Mouse (Mus musculus) left cerebral cortex, postnatal 36 days (tissue): ENCODE measurements around the gene Uba5. TPM values are rescaled to one million over a fixed set of nuclear protein-coding genes. Genes with fewer than 3 reads are reported as not detected.

Source experiments
- DNase-seq, 2 experiments: peaks; one replicate each; pipeline ENCODE4 v3.0.0; 2021 to 2022; ENCODE audit warnings: low spot score in 2 of 2, mixed read lengths in 1 of 2
- intact Hi-C: fragments of 180-260 bp; cut with DNase I; formaldehyde crosslinking; loops from one replicate; pipeline ENCODE4 v1.15.1; 2025
- total RNA-seq, 2 experiments: library from RNA; stranded (reverse); gene quantifications; 2 replicates each; pipeline ENCODE4 v1.2.3; 2021

Uba5 gene
- total RNA-seq, 2 experiments from 2014 or later: 38.9 to 45.4 TPM

DNA sequence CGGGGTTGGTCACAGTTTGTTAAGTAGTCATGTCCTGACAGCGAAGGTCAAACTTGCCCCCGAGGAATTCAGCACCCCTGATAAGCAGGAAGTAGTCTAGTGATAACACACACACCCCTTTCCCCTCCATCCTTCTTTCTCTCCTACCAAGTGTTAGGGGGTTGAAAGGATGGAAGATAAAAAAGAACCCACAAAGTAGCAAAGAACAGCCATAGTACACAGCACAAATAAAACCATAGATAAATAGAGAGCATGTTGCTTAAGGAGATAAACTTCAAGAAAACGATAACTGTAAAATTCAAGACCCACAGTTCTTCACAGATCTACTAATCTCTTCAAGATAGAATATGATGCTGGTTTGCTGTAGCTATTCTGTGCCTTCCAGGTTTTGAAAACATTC, 7.3 kb upstream of the Uba5 start:
- intact Hi-C loops: loop anchor here (10.0 kb wide), 1 partner anchor 115 kb away; no protein-coding TSS in a partner anchor
- no peak for DNase-seq

DNA sequence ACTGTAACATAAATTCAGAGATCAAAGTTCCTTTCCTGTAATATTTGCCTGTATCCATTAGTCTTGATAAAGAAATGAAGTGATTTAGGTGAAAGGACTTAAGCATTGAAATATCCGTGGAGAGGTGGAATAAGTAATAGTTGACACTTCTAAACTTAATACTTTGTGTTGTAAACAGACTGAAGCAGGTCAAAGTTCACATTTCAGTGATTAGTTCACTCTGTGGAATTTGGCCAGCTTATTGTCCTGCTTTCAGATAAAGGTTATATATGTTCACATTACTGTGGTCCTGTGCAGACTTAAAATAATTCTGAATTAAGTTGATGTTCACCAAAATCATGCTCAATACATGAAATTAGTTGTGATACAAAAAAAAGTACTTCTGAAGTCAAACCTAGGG, 1.6 kb upstream of the Uba5 start:
- intact Hi-C loops: no loop called here
- DNase-seq: no peak

GRCm38 (mm10) chr9:104063244-104063961, 469 bp upstream of the Uba5 start, which contains the start of gene Acad11:
Acad11 (plus strand) TSS chr9:104063377.
- DNase-seq: peak; percentile 88 to 92
- intact Hi-C loops: no loop called here

GRCm38 (mm10) chr9:104051028-104051427, 11.9 kb downstream of the Uba5 start:
- intact Hi-C loops: no loop called here

DNA sequence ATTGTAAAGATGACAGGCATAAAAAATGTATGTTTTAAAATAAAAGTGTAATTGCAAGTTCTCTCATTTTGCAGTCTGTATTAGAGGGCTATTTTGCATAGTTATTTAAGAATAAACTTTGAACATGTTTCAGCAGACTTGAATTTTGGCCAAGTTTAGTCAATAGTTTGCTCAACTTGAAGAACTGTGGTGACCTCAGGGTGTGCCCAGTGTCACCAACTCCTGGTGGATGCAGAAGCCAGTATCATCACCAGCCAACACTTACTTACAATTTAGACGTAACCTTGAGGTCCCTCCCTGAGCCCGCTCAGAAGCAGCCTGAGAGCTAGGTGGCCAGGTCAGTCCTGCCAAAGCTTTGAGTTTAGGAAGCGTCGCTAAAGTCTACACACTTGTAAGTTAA, 19.3 kb downstream of the Uba5 start:
- no peak for DNase-seq
- intact Hi-C loops: no loop called here

More at GRCm38 (mm10) chr9:104051028-104051427, 11.9 kb downstream of the Uba5 start:
- no peak for DNase-seq

- intact Hi-C loops: no loop called here
- DNase-seq: no peak
These were observed 22.6 kb downstream of the Uba5 start, which contains the start of gene Gm28305 for GRCm38 (mm10) chr9:104040362-104040761. Gm28305 (plus strand) TSS chr9:104040662.

DNA sequence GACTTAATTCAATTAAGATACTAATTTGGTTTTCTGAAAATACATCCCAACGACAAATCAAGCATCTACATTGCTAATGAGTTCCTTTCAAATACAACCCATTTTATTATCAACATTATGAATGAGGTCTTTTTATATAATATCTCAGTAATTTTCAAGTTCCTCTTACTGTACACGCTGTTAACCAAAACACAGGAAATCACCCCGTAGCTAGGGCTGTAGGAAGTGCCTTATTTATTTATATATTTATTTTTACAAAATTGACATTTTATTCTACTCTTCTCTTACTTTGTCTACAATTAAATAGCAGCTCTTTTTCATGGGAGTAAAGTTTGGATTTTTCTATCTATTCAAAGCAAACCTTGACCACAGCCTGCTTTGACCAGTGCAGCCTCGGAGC, 23.2 kb downstream of the Uba5 start:
- no peak for DNase-seq
- intact Hi-C loops: no loop called here

GRCm38 (mm10) chr9:104039031-104039695, 23.8 kb downstream of the Uba5 start:
- intact Hi-C loops: no loop called here
- no peak for DNase-seq

DNA sequence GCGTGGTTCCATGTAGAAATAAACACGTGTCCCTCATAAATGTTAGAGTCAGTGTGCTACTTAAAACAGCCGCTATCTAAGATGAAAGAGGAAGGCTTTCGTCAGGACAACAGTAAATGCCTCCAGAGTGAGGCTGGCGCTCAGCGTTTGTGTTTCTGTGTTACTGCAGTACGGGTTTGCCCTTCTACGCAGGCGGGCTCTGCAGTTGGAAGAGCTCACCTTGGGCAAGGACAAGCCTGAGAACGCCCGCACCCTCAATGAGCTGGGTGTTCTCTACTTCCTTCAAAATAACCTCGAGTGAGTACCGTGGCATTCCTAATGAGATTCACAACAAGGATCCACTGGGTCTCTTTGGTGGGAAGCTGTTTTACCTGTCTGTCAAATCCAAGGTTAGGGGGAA, 24.7 kb downstream of the Uba5 start:
- intact Hi-C loops: no loop called here
- no peak for DNase-seq

DNA sequence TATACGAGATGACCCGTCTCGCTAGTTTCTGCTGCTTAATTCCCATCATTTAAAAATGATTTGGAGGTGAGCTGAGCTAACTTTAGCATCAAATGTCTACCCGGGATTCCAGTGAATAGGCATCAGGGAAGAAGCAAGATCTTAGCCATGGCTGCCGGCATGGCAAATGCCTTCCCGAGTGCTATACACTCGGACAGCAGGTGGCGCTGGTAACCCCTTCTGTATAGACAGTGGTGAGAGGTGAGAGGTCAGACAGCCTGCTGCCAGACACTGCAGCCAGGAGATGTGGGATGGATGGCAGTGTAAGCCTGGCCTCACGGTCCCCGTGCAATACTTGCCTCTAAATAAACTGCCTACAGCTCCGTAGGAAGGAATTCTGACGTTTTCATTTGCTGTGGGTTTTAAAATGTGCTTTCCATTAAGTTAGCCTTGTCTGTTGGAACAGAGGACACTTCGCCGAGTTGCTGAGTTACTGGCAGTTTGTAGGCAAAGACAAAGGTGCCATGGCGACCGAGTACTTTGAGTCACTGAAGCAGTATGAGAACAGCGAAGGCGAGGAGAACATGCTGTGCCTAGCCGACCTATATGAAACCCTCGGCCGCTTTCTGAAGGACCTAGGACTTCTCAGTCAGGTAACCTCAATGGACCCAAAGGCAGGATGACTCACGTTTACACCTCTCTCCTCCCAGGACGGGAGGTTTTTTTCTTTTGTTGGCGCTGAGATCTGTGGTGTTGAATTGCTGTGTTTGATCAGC, 27.5 kb downstream of the Uba5 start:
- DNase-seq: peak; percentile 56 to 67
- intact Hi-C loops: no loop called here

GRCm38 (mm10) chr9:104034718-104035117, 28.2 kb downstream of the Uba5 start:
- DNase-seq: no peak
- intact Hi-C loops: no loop called here

DNA sequence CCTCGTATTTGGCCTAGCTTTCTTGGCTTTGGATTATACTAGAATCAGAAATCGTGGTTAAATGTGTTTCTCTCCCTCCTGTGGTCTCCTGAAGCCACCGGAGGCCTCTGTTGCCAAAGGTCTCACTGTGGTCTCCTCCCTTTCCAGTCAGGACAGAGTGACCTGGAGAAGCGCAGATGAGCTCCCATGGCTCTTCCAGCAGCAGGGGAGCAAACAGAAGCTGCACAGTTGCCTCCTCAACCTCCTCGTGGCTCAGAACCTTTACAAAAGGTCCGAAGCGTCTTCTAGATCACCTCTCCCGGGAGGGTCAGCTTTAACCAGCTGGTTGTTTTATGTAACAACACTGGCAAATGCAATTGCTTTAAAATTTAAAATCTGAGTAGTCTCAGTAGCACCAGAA, 28.7 kb downstream of the Uba5 start:
- DNase-seq: no peak
- intact Hi-C loops: no loop called here

- DNase-seq: no peak
- intact Hi-C loops: no loop called here
These were observed 33.1 kb downstream of the Uba5 start for GRCm38 (mm10) chr9:104029861-104030260.

DNA sequence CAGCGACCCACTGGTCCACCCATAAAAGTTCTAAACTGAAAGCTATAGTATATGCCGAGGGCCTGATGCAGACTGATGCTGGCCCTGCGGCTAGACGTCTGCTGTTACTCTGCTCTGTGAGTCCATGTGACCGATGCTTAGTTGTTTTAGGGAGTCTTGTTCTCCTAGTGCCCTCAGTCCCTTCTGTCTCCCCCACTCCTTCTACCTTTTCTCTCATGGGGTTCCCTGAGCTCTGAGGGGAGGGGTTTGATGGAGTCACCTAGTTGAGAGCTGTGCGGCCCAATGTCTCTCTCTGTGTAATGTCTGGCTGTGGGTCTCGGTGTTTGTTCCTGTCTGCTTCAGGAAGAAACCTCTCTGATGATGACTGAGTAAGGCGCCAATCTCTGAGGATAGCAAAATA, 35.7 kb downstream of the Uba5 start:
- intact Hi-C loops: no loop called here

GRCm38 (mm10) chr9:104021026-104021425, 41.9 kb downstream of the Uba5 start:
- intact Hi-C loops: no loop called here
- no peak for DNase-seq

More for the DNA sequence above, 35.7 kb downstream of the Uba5 start:
- DNase-seq: no peak

DNA sequence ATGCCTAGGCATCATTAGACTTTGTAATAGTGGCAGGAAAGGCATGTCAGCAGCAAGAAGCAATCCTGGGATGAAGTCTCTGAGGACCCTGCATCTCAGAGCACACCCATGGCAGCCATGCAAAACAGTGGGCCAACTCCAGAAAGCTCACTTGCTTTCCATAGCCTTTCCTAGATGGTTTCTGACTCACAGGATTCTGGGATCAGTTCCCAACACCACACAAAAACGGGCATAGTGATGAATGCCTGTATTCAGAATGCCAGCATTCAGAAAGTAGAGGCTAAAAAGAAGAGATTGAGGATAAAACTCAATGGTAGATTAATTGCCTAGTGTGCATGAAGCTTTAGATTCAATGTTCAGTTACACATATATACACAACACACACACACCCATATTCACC, 48.4 kb downstream of the Uba5 start:
- no peak for DNase-seq
- intact Hi-C loops: no loop called here

GRCm38 (mm10) chr9:104002913-104003330, 60.0 kb downstream of the Uba5 start:
- DNase-seq: no peak
- intact Hi-C loops: loop anchor here (10.0 kb wide), 1 partner anchor 638 kb away; the partner anchor contains the start of gene Cdv3

DNA sequence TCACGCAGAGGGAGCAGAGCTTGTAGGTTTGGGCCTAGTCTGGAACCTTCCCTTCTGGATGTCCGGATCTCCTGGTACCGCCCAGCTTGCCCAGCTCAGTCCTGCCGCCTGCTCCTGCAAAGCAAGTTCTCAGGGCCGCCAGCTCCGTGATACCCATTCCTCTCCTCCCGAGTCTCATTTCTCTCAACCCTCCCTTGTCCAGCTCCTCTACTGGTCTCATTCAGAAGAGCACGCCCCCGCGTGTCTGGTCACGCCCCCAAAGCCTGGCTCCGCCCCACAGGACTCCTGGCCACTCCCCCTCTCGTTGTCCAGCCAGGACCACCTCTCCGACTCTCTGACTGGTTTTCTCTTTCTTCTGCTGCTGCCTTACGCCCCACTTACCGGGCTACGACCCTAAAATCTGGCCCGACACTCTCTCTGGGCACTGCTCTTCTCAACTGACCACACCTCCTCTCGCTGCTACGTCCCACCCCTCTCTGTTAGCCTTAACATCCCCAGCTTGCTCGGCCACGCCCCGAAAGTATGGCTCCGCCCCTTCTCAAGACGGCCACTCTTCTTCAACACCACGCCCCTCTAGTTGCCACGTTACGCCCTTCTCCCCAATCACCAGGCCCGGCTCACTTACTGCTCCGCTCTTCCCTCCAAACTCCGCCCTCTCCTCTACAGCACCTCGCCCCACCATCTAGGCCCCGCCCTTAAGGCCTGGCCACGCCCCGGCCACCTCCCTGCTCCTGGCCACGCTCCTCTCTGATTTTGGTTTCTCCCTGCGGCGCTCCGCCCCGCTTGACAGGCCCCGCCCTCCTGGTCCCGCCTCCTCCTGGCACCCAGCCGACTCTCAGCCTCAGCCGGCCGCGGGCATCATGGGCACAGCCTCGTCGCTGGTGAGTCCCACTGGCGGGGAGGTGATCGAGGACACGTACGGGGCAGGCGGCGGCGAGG, 60.7 kb downstream of the Uba5 start, which contains the start of gene Nphp3:
Gene Nphp3, plus strand, starts transcription at position 624 of the 939 bp plus-strand sequence.
- intact Hi-C loops: loop anchor here (10.0 kb wide), 1 partner anchor 637 kb away; the partner anchor contains the start of gene Cdv3
- DNase-seq: peak; percentile 98

- intact Hi-C loops: loop anchor here (10.0 kb wide), 1 partner anchor 636 kb away; the partner anchor contains the start of gene Cdv3
- DNase-seq: no peak
These were observed 62.3 kb downstream of the Uba5 start for GRCm38 (mm10) chr9:104000601-104001000.
